Mouse (Mus musculus) stomach, embryonic 14.5 days (tissue): ENCODE results near the gene Bik. TPM values are rescaled to one million over a fixed set of nuclear protein-coding genes. Genes with fewer than 3 reads are reported as not detected.
A peak's percentile ranks its signal among the peaks of the same experiment; 100 is the strongest.
"Not testable (repeated sequence)": the region's sequence is repeated elsewhere in the genome, so short reads cannot be mapped to it uniquely, and the experiment has no call there.

Experiments
- ATAC-seq: fragments of 200-750 bp; cut with Nextera tagmentation; 2 replicates; pipeline ENCODE4 v1.8.0; 2017; ENCODE audit warnings: low read depth, moderate TSS enrichment; ENCODE audit not compliant: insufficient number of reproducible peaks, insufficient read depth, low FRiP score
- H3K27ac ChIP-seq: fragments of 300-500 bp; sonication (generic); 2 replicates; pipeline ENCODE4 v1.5.1; 2014; ENCODE audit warnings: mild to moderate bottlenecking, low read length, moderate library complexity, mixed read lengths
- H3K27me3 ChIP-seq: fragments of 300-500 bp; sonication (generic); 2 replicates; pipeline ENCODE4 v1.6.1; 2014; ENCODE audit warnings: low read length, control low read depth, mixed read lengths; ENCODE audit not compliant: control insufficient read depth, insufficient read depth
- H3K36me3 ChIP-seq: fragments of 300-500 bp; sonication (generic); 2 replicates; pipeline ENCODE4 v1.6.1; 2014; ENCODE audit warnings: mild to moderate bottlenecking, control low read depth, low read length, moderate library complexity, mixed read lengths; ENCODE audit not compliant: control insufficient read depth, insufficient read depth
- H3K4me1 ChIP-seq: fragments of 300-500 bp; sonication (generic); 2 replicates; pipeline ENCODE4 v1.6.1; 2014; ENCODE audit warnings: low read length, control low read depth, mixed read lengths; ENCODE audit not compliant: control insufficient read depth, insufficient read depth
- H3K4me2 ChIP-seq: fragments of 300-500 bp; sonication (generic); replicated peaks from 2 replicates; pipeline ENCODE4 v1.6.1; 2014; ENCODE audit warnings: low read depth, low read length, control low read depth
- H3K4me3 ChIP-seq: fragments of 300-500 bp; sonication (generic); 2 replicates; pipeline ENCODE4 v1.5.1; 2014; ENCODE audit warnings: low read depth, low read length, control low read depth
- H3K9ac ChIP-seq: fragments of 300-500 bp; sonication (generic); replicated peaks from 2 replicates; pipeline ENCODE4 v1.6.1; 2014; ENCODE audit warnings: low read depth, mild to moderate bottlenecking, control low read depth, low read length, moderate library complexity, mixed read lengths
- H3K9me3 ChIP-seq: fragments of 300-500 bp; sonication (generic); 2 replicates; pipeline ENCODE4 v1.6.1; 2016; ENCODE audit warnings: low read depth, low read length, control low read depth; ENCODE audit not compliant: control insufficient read depth
- WGBS: fragments of 180-500 bp; shearing (Covaris S2); extraction: QIAGEN DNeasy Blood & Tissue Kit; methylation state at CpG from one replicate; pipeline ENCODE4 v1.1.7; 2014; 5-methylcytosine and 5-hydroxymethylcytosine counted together
- polyA plus RNA-seq: library from polyadenylated mRNA; unstranded; fragments of >200 nt; fragmentation: Nextera tagmentation; extraction: Ambion mirVana; gene quantifications from 2 replicates; pipeline ENCODE4 v1.2.1, GENCODE M21; 2014

The Bik gene
- polyA plus RNA-seq, 1 experiment from 2014 or later, result 8.9 TPM

GRCm38 (mm10) chr15:83500352-83500751 is 26.3 kb upstream of the Bik start:
- 60% methylated on average over 3 of the region's 3 CpGs for WGBS
- H3K27me3 ChIP-seq, result no peaks in the 10 kb centered on the region
- no peak overlapping the region for H3K9ac ChIP-seq
- no peak overlapping the region for H3K4me3 ChIP-seq
- H3K9me3 ChIP-seq, result no peaks in the 10 kb centered on the region
- no peaks in the 10 kb centered on the region for H3K4me1 ChIP-seq
- H3K36me3 ChIP-seq, result peaks cover 13% of the 10 kb centered on the region
- H3K27ac ChIP-seq, result no peak overlapping the region
- ATAC-seq, result no peak
- H3K4me2 ChIP-seq, result no peak overlapping the region

DNA sequence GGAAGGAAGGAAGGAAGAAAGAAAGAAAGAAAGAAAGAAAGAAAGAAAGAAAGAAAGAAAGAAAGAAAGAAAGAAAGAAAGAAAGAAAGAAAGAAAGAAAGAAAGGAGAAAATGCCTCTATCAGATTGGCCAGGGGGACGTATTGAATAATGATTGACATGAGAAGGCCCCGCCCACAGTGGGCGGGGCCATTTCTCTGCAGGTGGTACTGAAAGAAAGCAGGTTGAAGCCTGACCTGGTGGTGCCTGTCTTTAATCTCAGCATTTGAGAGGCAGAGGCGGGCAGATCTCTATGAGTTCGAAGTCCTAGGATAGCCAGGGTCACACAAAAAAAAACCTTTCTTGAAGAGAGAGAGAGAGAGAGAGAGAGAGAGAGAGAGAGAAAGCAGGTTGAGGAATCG is 25.2 kb upstream of the Bik start:
- H3K9ac ChIP-seq, H3K27me3 ChIP-seq, ATAC-seq, H3K4me1 ChIP-seq, H3K9me3 ChIP-seq, H3K27ac ChIP-seq, H3K4me2 ChIP-seq, H3K36me3 ChIP-seq, H3K4me3 ChIP-seq: not testable (repeated sequence)
- 76% methylated on average over 6 of the region's 6 CpGs for WGBS

DNA sequence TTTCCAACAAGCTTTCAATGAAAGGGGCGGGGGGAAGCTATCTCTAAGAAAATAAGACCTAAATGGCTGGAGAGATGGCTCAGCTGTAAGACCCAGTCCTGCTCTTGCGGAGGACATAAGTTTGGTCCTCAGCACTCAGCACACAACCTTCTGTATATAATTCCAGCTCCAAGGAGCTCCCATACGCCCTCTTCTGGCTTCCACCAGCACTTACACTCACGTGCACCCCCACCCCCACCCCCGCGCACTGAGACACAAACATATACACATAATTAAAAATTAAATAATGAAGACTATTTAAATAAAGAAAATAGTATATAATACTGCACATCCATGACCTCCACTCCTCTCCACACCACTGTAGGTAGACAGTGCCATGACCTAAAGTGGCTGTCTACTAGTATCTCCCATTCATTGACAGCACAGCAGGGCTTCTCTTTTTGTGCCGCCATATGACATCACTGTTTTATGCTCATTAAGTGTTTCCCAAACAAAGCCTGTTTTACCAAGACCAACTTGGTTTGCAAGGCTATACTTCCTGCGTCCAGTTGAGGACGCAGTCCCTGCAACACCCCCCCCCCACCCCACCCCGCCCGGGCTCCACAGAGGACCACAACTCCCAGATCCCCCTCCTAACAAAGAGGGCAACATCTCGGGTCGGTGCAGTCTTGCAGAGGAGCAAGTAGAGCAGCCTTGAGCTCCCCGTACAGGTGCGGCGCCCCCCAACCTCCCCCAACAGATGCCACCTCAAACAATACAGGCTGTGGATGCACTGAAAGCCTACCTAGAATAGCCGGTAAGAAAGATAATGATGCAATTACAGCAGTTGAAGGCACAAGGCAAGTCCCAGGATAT is 16.5 kb upstream of the Bik start:
- Histone ChIP-seq H3K4me2 (peak overlapping the region; percentile 85), H3K9ac (peak overlapping the region; percentile 28), H3K27ac (no peak overlapping the region), H3K27me3 (no peaks in the 10 kb centered on the region), H3K4me3 (peak overlapping the region; percentile 56), H3K36me3 (no peaks in the 10 kb centered on the region), H3K4me1 (no peaks in the 10 kb centered on the region), H3K9me3 (no peaks in the 10 kb centered on the region)
- 24% methylated on average over 17 of the region's 17 CpGs for WGBS
- peak; percentile 68 for ATAC-seq

- WGBS, result 11% methylated on average over 41 of the region's 41 CpGs
- Histone ChIP-seq H3K4me1 (no peaks in the 10 kb centered on the region), H3K36me3 (no peaks in the 10 kb centered on the region), H3K9me3 (no peaks in the 10 kb centered on the region), H3K9ac (peak within 1 kb of the TSS; percentile 28), H3K4me2 (peak within 1 kb of the TSS; percentile 85), H3K4me3 (peak within 1 kb of the TSS; percentile 56), H3K27ac (no peak within 1 kb of the TSS), H3K27me3 (no peaks in the 10 kb centered on the region)
- ATAC-seq, result peak; percentile 95
These were observed 15.8 kb upstream of the Bik start, which contains the start of gene Ttll1 for GRCm38 (mm10) chr15:83510805-83511405. Ttll1 (minus strand) TSS chr15:83510893.

- 68% methylated on average over 13 of the region's 13 CpGs for WGBS
- no peaks in the 10 kb centered on the region for H3K27me3 ChIP-seq
- H3K4me1 ChIP-seq, result no peaks in the 10 kb centered on the region
- no peak overlapping the region for H3K4me3 ChIP-seq
- H3K36me3 ChIP-seq, result no peaks in the 10 kb centered on the region
- H3K9me3 ChIP-seq, result no peaks in the 10 kb centered on the region; the same call in 1 of the 2 replicates
- no peak overlapping the region for H3K4me2 ChIP-seq
- no peak overlapping the region for H3K9ac ChIP-seq
- no peak for ATAC-seq
- H3K27ac ChIP-seq, result no peak overlapping the region
These were observed 14.0 kb upstream of the Bik start for GRCm38 (mm10) chr15:83512489-83513281.

DNA sequence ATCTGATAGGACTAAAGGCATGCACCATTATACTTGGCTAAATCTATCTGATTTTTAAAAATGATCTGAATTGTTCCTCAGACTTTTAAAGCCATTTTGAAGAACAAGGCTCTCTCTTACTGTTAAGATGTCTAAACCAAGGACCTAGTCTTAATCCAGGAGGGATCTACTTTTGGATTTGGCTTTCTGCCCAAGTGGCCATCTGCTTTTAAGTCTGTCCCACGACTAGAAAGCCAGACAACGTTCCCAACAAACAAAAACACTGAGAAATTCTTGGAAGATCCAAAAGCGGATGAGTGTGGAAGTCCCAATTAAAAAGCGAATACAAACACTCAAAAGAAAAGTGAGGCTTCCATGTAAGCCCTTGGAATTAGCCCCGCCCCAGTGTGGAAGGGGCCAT is 11.6 kb upstream of the Bik start:
- Histone ChIP-seq H3K27ac (no peak overlapping the region), H3K27me3 (no peaks in the 10 kb centered on the region), H3K4me2 (no peak overlapping the region), H3K36me3 (no peaks in the 10 kb centered on the region), H3K4me3 (no peak overlapping the region), H3K9me3 (no peaks in the 10 kb centered on the region; the same call in 1 of the 2 replicates), H3K4me1 (no peaks in the 10 kb centered on the region), H3K9ac (no peak overlapping the region)
- WGBS, result 57% methylated on average over 5 of the region's 5 CpGs
- no peak for ATAC-seq

DNA sequence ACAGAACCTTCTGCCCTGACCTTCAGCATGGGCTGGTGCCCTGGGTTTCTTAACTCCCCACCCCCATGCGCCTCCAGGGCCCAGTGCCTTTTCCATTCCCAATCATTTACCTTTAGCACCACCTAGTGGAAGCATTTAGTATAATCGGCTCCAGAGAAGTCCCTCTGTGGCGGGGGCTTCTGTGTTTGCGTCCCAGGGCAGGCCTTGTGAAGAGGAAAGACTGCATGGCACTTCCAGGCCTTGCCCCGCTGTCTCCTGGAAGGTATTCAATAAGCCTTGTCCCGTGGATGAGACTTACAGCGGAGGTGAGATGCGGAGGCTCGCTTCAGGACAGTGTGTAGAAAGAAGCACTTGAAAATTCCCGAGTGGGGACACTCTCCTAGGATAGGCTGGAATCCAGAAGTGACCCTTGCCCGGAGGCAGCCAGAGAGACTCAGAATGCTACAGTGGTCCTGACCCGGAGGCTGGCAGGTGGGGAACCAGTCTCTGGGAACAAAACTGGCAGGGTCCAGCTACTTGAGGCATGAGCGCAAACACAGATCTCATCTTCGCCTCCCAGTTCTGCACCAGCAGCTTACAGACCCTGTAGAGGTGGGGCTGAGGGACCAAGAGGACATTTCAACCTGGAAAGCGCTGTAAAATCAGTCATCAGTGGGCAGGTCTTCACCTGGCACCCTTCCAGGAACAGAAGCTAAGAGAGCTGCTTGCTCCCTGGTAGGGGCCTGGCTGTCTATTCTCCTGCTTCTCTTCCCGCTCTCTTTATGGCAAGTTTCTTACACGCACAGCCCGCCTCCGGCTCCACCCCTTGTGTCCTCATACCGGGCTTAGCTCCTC is 8.2 kb upstream of the Bik start:
- no peak overlapping the region for H3K4me3 ChIP-seq
- H3K27ac ChIP-seq, result no peak overlapping the region
- no peak overlapping the region for H3K4me2 ChIP-seq
- ATAC-seq, result no peak
- H3K27me3 ChIP-seq, result no peaks in the 10 kb centered on the region
- no peaks in the 10 kb centered on the region; the same call in 1 of the 2 replicates for H3K9me3 ChIP-seq
- no peaks in the 10 kb centered on the region for H3K36me3 ChIP-seq
- H3K9ac ChIP-seq, result no peak overlapping the region; the same call in 1 of the 2 replicates
- peaks cover 3% of the 10 kb centered on the region; the same call in 1 of the 2 replicates for H3K4me1 ChIP-seq
- WGBS, result 33% methylated on average over 20 of the region's 20 CpGs
